Mouse (Mus musculus) sigmoid colon, adult 10 weeks (tissue): ENCODE data around the gene Vps13a. TPM values are rescaled to one million over a fixed set of nuclear protein-coding genes. Genes with fewer than 3 reads are reported as not detected.

Experiments used
- polyA plus RNA-seq: library from polyadenylated mRNA; stranded (reverse); fragments of 350-450 nt; fragmentation: Illumina TruSeq; extraction: RNeasy Lipid Tissue Mini Kit (QIAGEN cat#74804); gene quantifications from one replicate; pipeline ENCODE4 v1.2.3, GENCODE M21; 2014; ENCODE audit warnings: low read depth, low replicate concordance

Gene Vps13a
- 98.7 TPM for polyA plus RNA-seq

GRCm38 (mm10) chr19:16780790-16781384, at the start of gene Vps13a:
Gene Vps13a (minus strand): TSS chr19:16780933.

Other genes with a start within 250 kb of the Vps13a start
- gene Foxb2, start 92.9 kb upstream of the Vps13a start, polyA plus RNA-seq, result not detected
- gene Prune2, start 175.2 kb upstream of the Vps13a start, polyA plus RNA-seq, result 10.1 TPM